Mouse (Mus musculus) forebrain, embryonic 14.5 days (tissue): ENCODE results near the gene Slc25a45. TPM values are rescaled to one million over a fixed set of nuclear protein-coding genes. Genes with fewer than 3 reads are reported as not detected.

Experiments used
- ATAC-seq: fragments of 200-750 bp; cut with Nextera tagmentation; 2 replicates; pipeline ENCODE4 v1.8.0; 2017; ENCODE audit warnings: mild to moderate bottlenecking, moderate library complexity
- DNase-seq: peaks from one replicate; pipeline ENCODE4 v3.0.0-alpha.2; 2015; ENCODE audit warnings: low spot score
- H3K27ac ChIP-seq: fragments of 300-500 bp; sonication (generic); 2 replicates; pipeline ENCODE4 v1.5.1; 2014; ENCODE audit warnings: low read depth, mild to moderate bottlenecking, control low read depth, low read length, moderate library complexity
- H3K27me3 ChIP-seq: fragments of 300-500 bp; sonication (generic); replicated peaks from 2 replicates; pipeline ENCODE4 v1.6.1; 2014; ENCODE audit warnings: low read length, control low read depth, mixed read lengths; ENCODE audit not compliant: control insufficient read depth, insufficient read depth
- H3K36me3 ChIP-seq: fragments of 300-500 bp; sonication (generic); 2 replicates; pipeline ENCODE4 v1.6.1; 2014; ENCODE audit warnings: low read length, control low read depth; ENCODE audit not compliant: control insufficient read depth, insufficient read depth
- H3K4me1 ChIP-seq: fragments of 300-500 bp; sonication (generic); 2 replicates; pipeline ENCODE4 v1.6.1; 2014; ENCODE audit warnings: antibody characterized with exemption, low read length, control low read depth; ENCODE audit not compliant: control insufficient read depth, insufficient read depth
- H3K4me2 ChIP-seq: fragments of 300-500 bp; sonication (generic); 2 replicates; pipeline ENCODE4 v1.6.1; 2014; ENCODE audit warnings: mild to moderate bottlenecking, control low read depth, low read length
- H3K4me3 ChIP-seq: fragments of 300-500 bp; sonication (generic); 2 replicates; pipeline ENCODE4 v1.5.1; 2014; ENCODE audit warnings: low read depth, low read length, control low read depth
- H3K9ac ChIP-seq: fragments of 300-500 bp; sonication (generic); 2 replicates; pipeline ENCODE4 v1.6.1; 2014; ENCODE audit warnings: mild to moderate bottlenecking, low read length, control low read depth, moderate library complexity
- H3K9me3 ChIP-seq: fragments of 300-500 bp; sonication (generic); replicated peaks from 2 replicates; pipeline ENCODE4 v1.6.1; 2016; ENCODE audit warnings: low read length, control low read depth, mixed read lengths; ENCODE audit not compliant: control insufficient read depth
- WGBS: fragments of 180-500 bp; shearing (Covaris S2); extraction: QIAGEN DNeasy Blood & Tissue Kit; methylation state at CpG from one replicate; pipeline ENCODE4 v1.1.7; 2014; 5-methylcytosine and 5-hydroxymethylcytosine counted together
- polyA plus RNA-seq: library from polyadenylated mRNA; unstranded; fragments of >200 nt; fragmentation: Nextera tagmentation; extraction: Ambion mirVana; gene quantifications from 2 replicates; pipeline ENCODE4 v1.2.1, GENCODE M21; 2014

Slc25a45 gene
- polyA plus RNA-seq, 1 experiment from 2014 or later: 1.7 TPM

DNA sequence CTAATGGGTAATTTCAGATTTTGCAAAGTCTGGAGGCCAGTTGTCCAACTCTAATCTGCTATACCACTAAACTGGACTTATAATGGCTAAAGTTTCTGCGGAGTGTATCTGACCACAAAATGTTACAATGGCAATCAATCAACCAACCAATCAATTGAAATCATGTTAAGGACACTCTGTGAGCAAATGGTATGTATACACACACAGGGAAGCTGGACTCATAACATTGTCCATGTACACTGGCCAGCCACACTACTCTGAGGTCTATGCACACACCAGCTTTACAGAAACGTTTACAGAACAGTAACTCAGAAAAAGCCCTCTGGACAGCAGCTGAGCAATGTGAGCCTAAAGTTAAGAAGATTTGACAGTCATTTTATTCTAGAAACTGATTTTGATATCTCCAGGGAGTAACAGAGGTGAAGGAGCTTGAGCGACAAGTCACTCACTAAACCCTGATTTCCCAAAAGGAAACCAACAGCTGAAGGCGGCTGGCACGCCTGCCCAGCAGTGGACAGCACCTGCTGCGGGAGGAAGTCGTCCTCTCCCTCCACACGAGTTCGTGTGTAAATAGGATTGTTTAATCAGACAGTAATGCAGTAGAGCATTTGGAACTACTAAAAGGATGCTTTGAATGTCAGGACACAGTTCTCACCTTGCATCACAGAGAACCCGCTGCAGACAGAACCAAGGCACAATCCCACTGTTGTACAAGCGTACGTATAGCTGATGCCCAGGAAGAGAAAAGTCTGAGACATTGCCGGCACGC lies 38.1 kb upstream of the Slc25a45 start:
- peaks cover 26% of the 10 kb centered on the region for H3K4me1 ChIP-seq
- no peaks in the 10 kb centered on the region for H3K36me3 ChIP-seq
- no peak overlapping the region for H3K27ac ChIP-seq
- no peak overlapping the region for H3K4me2 ChIP-seq
- no peak overlapping the region for H3K4me3 ChIP-seq
- no peak for ATAC-seq
- WGBS: 78% methylated on average over 14 of the region's 14 CpGs
- no peaks in the 10 kb centered on the region for H3K9me3 ChIP-seq
- no peak overlapping the region for H3K9ac ChIP-seq
- no peaks in the 10 kb centered on the region for H3K27me3 ChIP-seq
- DNase-seq: no peak

DNA sequence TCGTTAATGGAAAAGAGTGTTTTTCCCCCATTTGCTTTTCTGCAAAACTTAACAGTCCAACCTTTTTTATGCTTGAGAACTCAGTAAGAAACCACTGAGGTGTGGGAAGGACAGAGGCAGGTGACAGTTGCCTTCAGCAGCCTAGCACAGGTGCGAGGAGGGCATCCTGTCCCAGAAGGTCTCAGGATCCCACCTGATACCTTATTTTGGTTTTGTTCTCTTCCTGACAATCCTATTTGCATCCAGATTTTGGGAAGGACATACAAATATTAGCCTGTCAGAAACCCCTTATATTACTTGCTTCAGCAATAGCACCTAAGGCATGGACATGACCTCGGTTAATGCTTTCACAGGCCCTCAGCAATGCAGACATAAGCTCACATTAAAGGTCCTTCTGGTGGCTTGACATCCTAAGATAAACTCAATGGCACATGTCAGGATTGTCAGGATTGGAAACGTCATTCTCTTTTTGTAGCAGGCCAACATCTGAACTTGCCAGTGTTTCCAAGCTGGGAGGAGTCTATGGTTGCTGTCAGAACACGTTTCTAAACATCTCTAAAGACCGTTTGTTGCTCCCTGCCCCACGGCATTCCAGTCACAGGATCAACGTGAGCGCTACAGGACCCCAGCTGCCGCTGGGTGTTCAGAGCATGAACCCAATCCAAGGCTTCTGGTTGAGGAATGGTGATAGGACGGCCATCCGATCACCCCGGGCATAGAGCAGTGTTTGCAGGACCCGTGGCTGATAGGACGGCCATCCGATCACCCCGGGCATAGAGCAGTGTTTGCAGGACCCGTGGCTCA lies 37.3 kb upstream of the Slc25a45 start:
- no peak for DNase-seq
- Histone ChIP-seq H3K27me3 (no peaks in the 10 kb centered on the region), H3K4me1 (peaks cover 30% of the 10 kb centered on the region), H3K27ac (no peak overlapping the region; the same call in 1 of the 2 replicates), H3K9me3 (no peaks in the 10 kb centered on the region), H3K4me2 (no peak overlapping the region), H3K4me3 (no peak overlapping the region), H3K9ac (no peak overlapping the region), H3K36me3 (no peaks in the 10 kb centered on the region)
- 77% methylated on average over 18 of the region's 18 CpGs for WGBS
- no peak for ATAC-seq

DNA sequence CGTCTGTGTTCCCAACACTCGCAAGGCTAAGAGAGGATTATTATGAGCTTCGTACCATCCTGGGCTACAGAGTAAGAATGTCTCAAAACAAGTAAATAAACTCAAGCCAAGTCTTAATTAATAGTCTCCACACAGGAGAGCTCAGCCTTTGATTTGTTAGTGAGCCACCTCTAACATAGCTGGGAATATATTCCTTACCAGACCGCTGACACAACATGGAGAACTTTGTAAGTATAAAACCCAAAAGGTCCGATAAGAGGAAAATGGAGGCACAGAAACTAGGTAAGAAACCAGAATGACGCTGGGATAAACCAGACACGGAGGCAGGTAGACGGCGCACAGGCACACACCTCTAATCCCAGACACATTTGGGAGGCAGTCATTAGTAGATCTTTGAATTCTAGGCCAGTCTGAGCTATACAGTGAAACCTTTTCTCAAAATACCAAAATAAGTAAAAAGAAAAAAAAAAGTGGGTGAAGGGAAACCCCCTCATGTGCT lies 36.7 kb upstream of the Slc25a45 start:
- no peak overlapping the region for H3K4me2 ChIP-seq
- no peaks in the 10 kb centered on the region for H3K27me3 ChIP-seq
- no peak for ATAC-seq
- DNase-seq: no peak
- no peak overlapping the region for H3K4me3 ChIP-seq
- H3K27ac ChIP-seq: no peak overlapping the region
- H3K9me3 ChIP-seq: no peaks in the 10 kb centered on the region
- H3K9ac ChIP-seq: 0 out of 2 replicates have a peak overlapping the region, but pooled peaks have one; percentile 17
- 90% methylated on average over 9 of the region's 9 CpGs for WGBS
- peaks cover 34% of the 10 kb centered on the region for H3K4me1 ChIP-seq
- no peaks in the 10 kb centered on the region for H3K36me3 ChIP-seq

DNA sequence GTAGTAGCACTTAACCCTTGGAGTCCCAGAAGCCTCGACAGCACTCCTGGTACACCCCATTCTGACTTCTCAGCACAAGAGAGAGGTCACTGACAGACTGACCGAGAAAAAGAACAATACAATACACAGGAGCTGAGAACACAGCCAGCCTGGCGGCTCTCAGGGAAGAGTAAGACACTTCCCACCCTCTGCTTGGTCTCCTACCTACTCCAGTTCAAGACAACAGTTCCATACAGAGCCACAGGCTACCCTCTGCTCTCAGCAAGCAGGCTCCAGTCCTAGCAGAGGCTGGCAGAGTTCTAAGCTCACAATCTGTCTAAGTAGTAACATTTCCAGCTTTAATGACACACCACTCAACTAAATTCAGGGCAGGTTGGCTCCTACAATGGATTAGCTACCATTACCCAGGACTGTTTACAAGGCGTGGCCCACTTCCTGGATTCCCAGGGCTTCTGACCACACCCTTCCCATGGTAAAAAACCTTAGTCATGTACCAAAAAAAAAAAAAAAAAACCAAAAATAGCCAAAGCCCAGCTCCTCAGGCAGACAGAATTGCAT lies 36.1 kb upstream of the Slc25a45 start:
- Histone ChIP-seq H3K36me3 (no peaks in the 10 kb centered on the region), H3K27me3 (no peaks in the 10 kb centered on the region), H3K27ac (no peak overlapping the region; the same call in 1 of the 2 replicates), H3K4me2 (no peak overlapping the region), H3K9me3 (no peaks in the 10 kb centered on the region), H3K4me3 (no peak overlapping the region), H3K9ac (no peak overlapping the region; the same call in 1 of the 2 replicates), H3K4me1 (peaks cover 36% of the 10 kb centered on the region)
- ATAC-seq (no peak), DNase-seq (no peak)
- WGBS: 66% methylated on average over 4 of the region's 4 CpGs

- Histone ChIP-seq H3K9me3 (no peaks in the 10 kb centered on the region), H3K9ac (no peak overlapping the region; the same call in 1 of the 2 replicates), H3K27ac (peak overlapping the region; percentile 29), H3K27me3 (no peaks in the 10 kb centered on the region), H3K36me3 (no peaks in the 10 kb centered on the region), H3K4me2 (no peak overlapping the region), H3K4me1 (peaks cover 43% of the 10 kb centered on the region), H3K4me3 (no peak overlapping the region)
- DNase-seq: peak; percentile 50
- 54% methylated on average over 5 of the region's 5 CpGs for WGBS
- no peak for ATAC-seq
Observed at GRCm38 (mm10) chr19:5841999-5842784, 35.4 kb upstream of the Slc25a45 start.

DNA sequence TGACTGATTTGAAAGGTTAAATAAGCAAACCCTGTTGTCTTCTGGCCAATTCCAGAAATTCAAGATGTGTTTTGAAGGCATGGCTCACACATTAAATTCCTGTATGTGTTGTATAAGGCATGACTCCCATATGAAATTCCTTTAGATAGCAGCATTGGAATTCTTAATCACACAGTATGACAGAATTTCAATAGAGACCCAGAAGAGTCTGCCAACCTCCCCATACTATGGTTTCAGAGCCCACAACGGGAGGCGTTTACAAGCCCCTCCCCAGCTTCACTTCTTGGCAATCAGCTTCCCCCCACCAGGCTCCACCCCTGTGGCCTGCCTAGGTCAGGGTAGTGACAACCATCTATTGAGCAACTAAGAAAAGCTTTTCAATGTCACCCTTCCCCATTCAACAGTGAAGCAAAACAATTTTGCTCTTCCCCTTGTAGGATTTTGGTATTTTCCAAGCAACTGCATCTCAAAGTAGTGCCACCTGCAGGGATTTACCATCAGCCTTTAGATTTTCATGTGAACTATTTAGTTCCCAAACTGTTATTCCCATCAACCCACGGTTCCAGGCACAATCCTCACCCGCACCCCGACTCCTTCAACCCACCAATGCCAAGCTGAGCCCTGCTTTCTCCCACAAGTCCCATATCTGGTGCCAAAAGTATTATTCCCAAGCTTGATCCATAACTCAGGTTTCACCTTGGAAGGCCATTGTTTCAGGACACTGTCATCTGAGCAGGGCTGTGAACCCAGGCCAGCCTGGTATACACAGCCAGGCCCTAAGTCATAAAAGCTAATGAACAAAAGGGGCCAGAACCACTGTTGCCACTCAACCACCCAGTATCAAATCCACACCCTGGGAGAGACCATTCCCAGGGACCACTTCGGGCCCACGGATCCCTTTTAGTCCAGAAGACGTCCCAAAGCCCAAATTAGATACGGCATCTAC lies 34.5 kb upstream of the Slc25a45 start:
- Histone ChIP-seq H3K9me3 (no peaks in the 10 kb centered on the region), H3K27ac (no peak overlapping the region; the same call in 1 of the 2 replicates), H3K36me3 (no peaks in the 10 kb centered on the region), H3K9ac (no peak overlapping the region), H3K4me2 (no peak overlapping the region), H3K27me3 (no peaks in the 10 kb centered on the region), H3K4me1 (peaks cover 51% of the 10 kb centered on the region), H3K4me3 (no peak overlapping the region)
- 63% methylated on average over 9 of the region's 9 CpGs for WGBS
- ATAC-seq: no peak
- peak; percentile 51 for DNase-seq

- no peak for ATAC-seq
- H3K4me1 ChIP-seq: peaks cover 61% of the 10 kb centered on the region
- H3K9ac ChIP-seq: 0 out of 2 replicates have a peak overlapping the region, but pooled peaks have one; percentile 21
Observed at GRCm38 (mm10) chr19:5843781-5844691, 33.6 kb upstream of the Slc25a45 start.

More at GRCm38 (mm10) chr19:5843781-5844691, 33.6 kb upstream of the Slc25a45 start:
- H3K4me2 ChIP-seq: peak overlapping the region; percentile 16; the same call in 1 of the 2 replicates
- H3K4me3 ChIP-seq: no peak overlapping the region
- no peaks in the 10 kb centered on the region for H3K27me3 ChIP-seq
- no peaks in the 10 kb centered on the region for H3K36me3 ChIP-seq
- no peak for DNase-seq
- WGBS: 88% methylated on average over 30 of the region's 30 CpGs
- no peaks in the 10 kb centered on the region for H3K9me3 ChIP-seq
- no peak overlapping the region for H3K27ac ChIP-seq
